Mouse (Mus musculus): ENCODE results near the gene Dchs2. TPM values are rescaled to one million over a fixed set of nuclear protein-coding genes. Genes with fewer than 3 reads are reported as not detected.

Gene Dchs2
- polyA plus RNA-seq (2015; fragmentation: Nextera tagmentation; extraction: Ambion mirVana): 0.11 TPM in 2 replicates

GRCm38 (mm10) chr3:83127726-83128448 lies at the start of gene Dchs2:
Dchs2 (plus strand) TSS chr3:83127948.

Other genes with a start within 250 kb of the Dchs2 start
- 0.02 TPM in 1 of 2 replicates, not detected in the other for gene Lrat, start 224.0 kb upstream of the Dchs2 start, polyA plus RNA-seq (2015; fragmentation: Nextera tagmentation; extraction: Ambion mirVana)
- gene Fgg, start 120.2 kb upstream of the Dchs2 start, polyA plus RNA-seq (2015; fragmentation: Nextera tagmentation; extraction: Ambion mirVana): 0.52 and 2.1 TPM in 2 replicates
- gene Fga, start 101.9 kb upstream of the Dchs2 start, polyA plus RNA-seq (2015; fragmentation: Nextera tagmentation; extraction: Ambion mirVana): 0.95 and 1.4 TPM in 2 replicates
- 0.58 and 1.2 TPM in 2 replicates for gene Fgb, start 78.1 kb upstream of the Dchs2 start, polyA plus RNA-seq (2015; fragmentation: Nextera tagmentation; extraction: Ambion mirVana)
- gene Plrg1, start 72.4 kb upstream of the Dchs2 start, polyA plus RNA-seq (2015; fragmentation: Nextera tagmentation; extraction: Ambion mirVana): 44.9 and 47.6 TPM in 2 replicates